Mouse (Mus musculus) spleen, adult 10 weeks (tissue): ENCODE results near the gene Pds5b. TPM values are rescaled to one million over a fixed set of nuclear protein-coding genes. Genes with fewer than 3 reads are reported as not detected.

Experiments used
- polyA plus RNA-seq: library from polyadenylated mRNA; stranded (reverse); fragments of 350-450 nt; fragmentation: Illumina TruSeq; extraction: RNeasy Lipid Tissue Mini Kit (QIAGEN cat#74804); gene quantifications from one replicate; pipeline ENCODE4 v1.2.3, GENCODE M21; 2015; ENCODE audit warnings: low replicate concordance; ENCODE audit not compliant: insufficient read depth

Gene Pds5b
- 50.4 TPM for polyA plus RNA-seq

GRCm38 (mm10) chr5:150673153-150673835, at the start of gene Pds5b:
Gene Pds5b (plus strand): TSS chr5:150673739.

GRCm38 (mm10) chr5:150666133-150666739, 7.3 kb upstream of the Pds5b start, which contains the start of gene N4bp2l2:
Gene N4bp2l2 (minus strand): TSS chr5:150666183.

Other genes starting within 250 kb of the Pds5b start
- gene Zar1l, start 155.6 kb upstream of the Pds5b start, polyA plus RNA-seq, result not detected
- 12.4 TPM for gene Brca2, start 151.1 kb upstream of the Pds5b start, polyA plus RNA-seq
- 91.4 TPM for gene N4bp2l1, start 76.6 kb upstream of the Pds5b start, polyA plus RNA-seq
- gene N4bp2l2, start 7.6 kb upstream of the Pds5b start, polyA plus RNA-seq, result 100 TPM